Mouse (Mus musculus): Measurements from ENCODE around the gene Syngap1. TPM values are rescaled to one million over a fixed set of nuclear protein-coding genes. Genes with fewer than 3 reads are reported as not detected.
A peak's percentile ranks its signal among the peaks of the same experiment; 100 is the strongest.
"Not testable (repeated sequence)": the region's sequence is repeated elsewhere in the genome, so short reads cannot be mapped to it uniquely, and the experiment has no call there.

Syngap1 gene
- polyA plus RNA-seq, 2 experiments, result 2.0 to 82.4 TPM

- H3K27me3 ChIP-seq (ENCODE audit: control insufficient read depth, insufficient read depth, low read length), result no peaks in the 10 kb centered on the region
- peak overlapping the region; percentile 17 for H3K4me3 ChIP-seq (replicated peaks; ENCODE audit: low read length)
- H3K27ac ChIP-seq (replicated peaks; ENCODE audit: low read depth, low read length), result no peak overlapping the region
- ATAC-seq (ENCODE audit: low FRiP score, low read depth) (no peak), DNase-seq (ENCODE audit: low spot score) (no peak)
- no peaks in the 10 kb centered on the region for H3K4me1 ChIP-seq (ENCODE audit: control insufficient read depth, insufficient read depth, low read length)
- no peak overlapping the region for H3K9ac ChIP-seq (ENCODE audit: low read depth, low read length, severe bottlenecking)
- peaks cover 8% of the 10 kb centered on the region for H3K36me3 ChIP-seq (ENCODE audit: control insufficient read depth, insufficient read depth, low read length)
- no peaks in the 10 kb centered on the region for H3K9me3 ChIP-seq (ENCODE audit: control insufficient read depth, low read length)
- 79% methylated on average over 2 of the region's 2 CpGs for WGBS
- H3K4me2 ChIP-seq (replicated peaks; ENCODE audit: low read depth, low read length, severe bottlenecking), result peak overlapping the region; percentile 57
- TF ChIP-seq POLR2A (IDR thresholded peaks at IDR 0.05; ENCODE audit: borderline replicate concordance, extremely low read depth, insufficient read depth, insufficient read length), result no peak
These were observed 22.7 kb upstream of the Syngap1 start for GRCm38 (mm10) chr17:26918343-26918742.

- not testable (repeated sequence) for H3K27me3 ChIP-seq (ENCODE audit: control insufficient read depth, insufficient read depth, low read length); H3K4me3 ChIP-seq (replicated peaks; ENCODE audit: low read length); H3K4me1 ChIP-seq (ENCODE audit: control insufficient read depth, insufficient read depth, low read length); H3K4me2 ChIP-seq (replicated peaks; ENCODE audit: low read depth, low read length, severe bottlenecking); H3K9ac ChIP-seq (ENCODE audit: low read depth, low read length, severe bottlenecking); DNase-seq (ENCODE audit: low spot score); H3K27ac ChIP-seq (replicated peaks; ENCODE audit: low read depth, low read length); H3K9me3 ChIP-seq (ENCODE audit: control insufficient read depth, low read length); ATAC-seq (ENCODE audit: low FRiP score, low read depth); H3K36me3 ChIP-seq (ENCODE audit: control insufficient read depth, insufficient read depth, low read length)
- 76% methylated on average over 2 of the region's 2 CpGs for WGBS
These were observed 21.5 kb upstream of the Syngap1 start for GRCm38 (mm10) chr17:26919516-26919915.

- not testable (repeated sequence) for H3K27me3 ChIP-seq (ENCODE audit: control insufficient read depth, insufficient read depth, low read length); H3K9me3 ChIP-seq (ENCODE audit: control insufficient read depth, low read length); H3K4me2 ChIP-seq (replicated peaks; ENCODE audit: low read depth, low read length, severe bottlenecking); H3K9ac ChIP-seq (ENCODE audit: low read depth, low read length, severe bottlenecking); DNase-seq (ENCODE audit: low spot score); H3K27ac ChIP-seq (replicated peaks; ENCODE audit: low read depth, low read length); ATAC-seq (ENCODE audit: low FRiP score, low read depth); H3K4me3 ChIP-seq (replicated peaks; ENCODE audit: low read length); H3K4me1 ChIP-seq (ENCODE audit: control insufficient read depth, insufficient read depth, low read length)
- WGBS, result 91% methylated on average over 5 of the region's 6 CpGs
- H3K36me3 ChIP-seq (ENCODE audit: control insufficient read depth, insufficient read depth, low read length), result peaks cover 26% of the 10 kb centered on the region
These were observed 18.7 kb upstream of the Syngap1 start for GRCm38 (mm10) chr17:26922368-26922767.

GRCm38 (mm10) chr17:26925414-26925813, 15.6 kb upstream of the Syngap1 start:
- not testable (repeated sequence) for H3K4me2 ChIP-seq (replicated peaks; ENCODE audit: low read depth, low read length, severe bottlenecking); DNase-seq (ENCODE audit: low spot score); ATAC-seq (ENCODE audit: low FRiP score, low read depth); H3K9ac ChIP-seq (ENCODE audit: low read depth, low read length, severe bottlenecking); H3K4me3 ChIP-seq (replicated peaks; ENCODE audit: low read length); H3K9me3 ChIP-seq (ENCODE audit: control insufficient read depth, low read length); H3K27ac ChIP-seq (replicated peaks; ENCODE audit: low read depth, low read length); H3K4me1 ChIP-seq (ENCODE audit: control insufficient read depth, insufficient read depth, low read length); H3K27me3 ChIP-seq (ENCODE audit: control insufficient read depth, insufficient read depth, low read length)
- 91% methylated on average over 9 of the region's 9 CpGs for WGBS
- H3K36me3 ChIP-seq (ENCODE audit: control insufficient read depth, insufficient read depth, low read length), result peaks cover 37% of the 10 kb centered on the region

GRCm38 (mm10) chr17:26931795-26932194, 9.3 kb upstream of the Syngap1 start:
- H3K4me2 ChIP-seq (replicated peaks; ENCODE audit: low read depth, low read length, severe bottlenecking); H3K27me3 ChIP-seq (ENCODE audit: control insufficient read depth, insufficient read depth, low read length); H3K4me1 ChIP-seq (ENCODE audit: control insufficient read depth, insufficient read depth, low read length); ATAC-seq (ENCODE audit: low FRiP score, low read depth); H3K9ac ChIP-seq (ENCODE audit: low read depth, low read length, severe bottlenecking); H3K27ac ChIP-seq (replicated peaks; ENCODE audit: low read depth, low read length); H3K9me3 ChIP-seq (ENCODE audit: control insufficient read depth, low read length); DNase-seq (ENCODE audit: low spot score); H3K4me3 ChIP-seq (replicated peaks; ENCODE audit: low read length): not testable (repeated sequence)
- peaks cover 40% of the 10 kb centered on the region for H3K36me3 ChIP-seq (ENCODE audit: control insufficient read depth, insufficient read depth, low read length)
- 71% methylated on average over 7 of the region's 7 CpGs for WGBS

GRCm38 (mm10) chr17:26932839-26933398, 8.1 kb upstream of the Syngap1 start, which contains the start of gene Phf1:
Phf1 (plus strand) TSS chr17:26933052.
- H3K9ac ChIP-seq (ENCODE audit: low read depth, low read length, severe bottlenecking), result peak within 1 kb of the TSS; percentile 65
- DNase-seq (ENCODE audit: low spot score), result peak; percentile 90
- peak within 1 kb of the TSS; percentile 88 for H3K4me2 ChIP-seq (replicated peaks; ENCODE audit: low read depth, low read length, severe bottlenecking)
- peak within 1 kb of the TSS; percentile 82 for H3K27ac ChIP-seq (replicated peaks; ENCODE audit: low read depth, low read length)
- TF ChIP-seq POLR2A (IDR thresholded peaks at IDR 0.05; ENCODE audit: borderline replicate concordance, extremely low read depth, insufficient read depth, insufficient read length), result peak; percentile 84; the same call in 1 of the 2 replicates
- peaks cover 42% of the 10 kb centered on the region for H3K36me3 ChIP-seq (ENCODE audit: control insufficient read depth, insufficient read depth, low read length)
- no peaks in the 10 kb centered on the region for H3K9me3 ChIP-seq (ENCODE audit: control insufficient read depth, low read length)
- under 1% methylated on average over 34 of the region's 43 CpGs for WGBS
- peak; percentile 93 for ATAC-seq (ENCODE audit: low FRiP score, low read depth)
- peak within 1 kb of the TSS; percentile 61 for H3K4me3 ChIP-seq (replicated peaks; ENCODE audit: low read length)
- H3K4me1 ChIP-seq (ENCODE audit: control insufficient read depth, insufficient read depth, low read length), result peaks cover 10% of the 10 kb centered on the region
- H3K27me3 ChIP-seq (ENCODE audit: control insufficient read depth, insufficient read depth, low read length), result no peaks in the 10 kb centered on the region
